Mouse (Mus musculus) kidney, embryonic 16.5 days (tissue): ENCODE data around the gene Glp2r. TPM values are rescaled to one million over a fixed set of nuclear protein-coding genes. Genes with fewer than 3 reads are reported as not detected.

Source experiments
- ATAC-seq: fragments of 200-750 bp; cut with Nextera tagmentation; 2 replicates; pipeline ENCODE4 v1.8.0; 2017; ENCODE audit warnings: moderate TSS enrichment; ENCODE audit not compliant: low FRiP score, low TSS enrichment
- H3K27ac ChIP-seq: fragments of 300-500 bp; sonication (generic); 2 replicates; pipeline ENCODE4 v1.5.1; 2014; ENCODE audit warnings: low read length
- H3K27me3 ChIP-seq: fragments of 300-500 bp; sonication (generic); 2 replicates; pipeline ENCODE4 v1.6.1; 2014; ENCODE audit warnings: low read length, control low read depth, mixed read lengths; ENCODE audit not compliant: insufficient read depth
- H3K36me3 ChIP-seq: fragments of 300-500 bp; sonication (generic); 2 replicates; pipeline ENCODE4 v1.6.1; 2014; ENCODE audit warnings: low read length, control low read depth, mixed read lengths; ENCODE audit not compliant: insufficient read depth
- H3K4me1 ChIP-seq: fragments of 300-500 bp; sonication (generic); 2 replicates; pipeline ENCODE4 v1.6.1; 2014; ENCODE audit warnings: low read length, control low read depth, mixed read lengths; ENCODE audit not compliant: insufficient read depth
- H3K4me2 ChIP-seq: fragments of 300-500 bp; sonication (generic); replicated peaks from 2 replicates; pipeline ENCODE4 v1.6.1; 2014; ENCODE audit warnings: low read depth, low read length
- H3K4me3 ChIP-seq: fragments of 300-500 bp; sonication (generic); 2 replicates; pipeline ENCODE4 v1.5.1; 2014; ENCODE audit warnings: mild to moderate bottlenecking, low read length
- H3K9ac ChIP-seq: fragments of 300-500 bp; sonication (generic); replicated peaks from 2 replicates; pipeline ENCODE4 v1.6.1; 2014; ENCODE audit warnings: low read length
- H3K9me3 ChIP-seq: fragments of 300-500 bp; sonication (generic); 2 replicates; pipeline ENCODE4 v1.6.1; 2016; ENCODE audit warnings: low read length, control low read depth
- WGBS: fragments of 180-500 bp; shearing (Covaris S2); extraction: QIAGEN DNeasy Blood & Tissue Kit; methylation state at CpG from one replicate; pipeline ENCODE4 v1.1.7; 2014; 5-methylcytosine and 5-hydroxymethylcytosine counted together
- polyA plus RNA-seq: library from polyadenylated mRNA; unstranded; fragments of >200 nt; fragmentation: Nextera tagmentation; extraction: Ambion mirVana; gene quantifications from 2 replicates; pipeline ENCODE4 v1.2.1, GENCODE M21; 2015

Glp2r gene
- polyA plus RNA-seq, 1 experiment from 2014 or later: 0.07 TPM

- Histone ChIP-seq H3K4me3 (no peak overlapping the region), H3K36me3 (no peaks in the 10 kb centered on the region), H3K27me3 (no peaks in the 10 kb centered on the region), H3K9me3 (no peaks in the 10 kb centered on the region), H3K9ac (no peak overlapping the region), H3K27ac (no peak overlapping the region), H3K4me2 (no peak overlapping the region), H3K4me1 (no peaks in the 10 kb centered on the region)
- 79% methylated on average over 7 of the region's 7 CpGs for WGBS
- no peak for ATAC-seq
Measured at GRCm38 (mm10) chr11:67622340-67622739, 148.6 kb downstream of the Glp2r start.

GRCm38 (mm10) chr11:67616557-67617239, 154.3 kb downstream of the Glp2r start:
- no peak for ATAC-seq
- Histone ChIP-seq H3K9me3 (no peaks in the 10 kb centered on the region), H3K36me3 (no peaks in the 10 kb centered on the region), H3K4me3 (no peak overlapping the region), H3K27ac (no peak overlapping the region), H3K9ac (no peak overlapping the region), H3K27me3 (no peaks in the 10 kb centered on the region), H3K4me2 (no peak overlapping the region), H3K4me1 (no peaks in the 10 kb centered on the region)
- WGBS: 73% methylated on average over 13 of the region's 13 CpGs

- ATAC-seq: no peak
- H3K36me3 ChIP-seq: no peaks in the 10 kb centered on the region
- H3K9ac ChIP-seq: no peak overlapping the region
- H3K4me1 ChIP-seq: no peaks in the 10 kb centered on the region
- no peaks in the 10 kb centered on the region for H3K9me3 ChIP-seq
- WGBS: 84% methylated on average over 9 of the region's 9 CpGs
- H3K27me3 ChIP-seq: no peaks in the 10 kb centered on the region
- no peak overlapping the region for H3K27ac ChIP-seq
- H3K4me2 ChIP-seq: no peak overlapping the region
- no peak overlapping the region for H3K4me3 ChIP-seq
Measured at GRCm38 (mm10) chr11:67612158-67612839, 158.7 kb downstream of the Glp2r start.

Other genes starting within 250 kb of the Glp2r start
- gene Rcvrn, start 75.8 kb downstream of the Glp2r start, polyA plus RNA-seq: not detected in 2 replicates
- gene Gsg1l2, start 3.5 kb upstream of the Glp2r start, polyA plus RNA-seq: not detected in 2 replicates
- 0.29 and 0.42 TPM in 2 replicates for gene Dhrs7c, start 27.0 kb upstream of the Glp2r start, polyA plus RNA-seq
- gene Usp43, start 151.0 kb upstream of the Glp2r start, polyA plus RNA-seq: 1.9 and 2.6 TPM in 2 replicates
- 1.7 and 2.2 TPM in 2 replicates for gene Cfap52, start 194.5 kb upstream of the Glp2r start, polyA plus RNA-seq
- gene Stx8, start 195.0 kb upstream of the Glp2r start, polyA plus RNA-seq: 48.9 and 49.6 TPM in 2 replicates